Mouse (Mus musculus) embryo, embryonic 10.5 days (tissue): ENCODE data around the gene Slc6a20b.
"Not testable (repeated sequence)": the region's sequence is repeated elsewhere in the genome, so short reads cannot be mapped to it uniquely, and the experiment has no call there.

Experiments
- DNase-seq: peaks from one replicate; pipeline ENCODE4 v3.0.0-alpha.2; 2015; ENCODE audit warnings: low spot score

Slc6a20b gene

DNA sequence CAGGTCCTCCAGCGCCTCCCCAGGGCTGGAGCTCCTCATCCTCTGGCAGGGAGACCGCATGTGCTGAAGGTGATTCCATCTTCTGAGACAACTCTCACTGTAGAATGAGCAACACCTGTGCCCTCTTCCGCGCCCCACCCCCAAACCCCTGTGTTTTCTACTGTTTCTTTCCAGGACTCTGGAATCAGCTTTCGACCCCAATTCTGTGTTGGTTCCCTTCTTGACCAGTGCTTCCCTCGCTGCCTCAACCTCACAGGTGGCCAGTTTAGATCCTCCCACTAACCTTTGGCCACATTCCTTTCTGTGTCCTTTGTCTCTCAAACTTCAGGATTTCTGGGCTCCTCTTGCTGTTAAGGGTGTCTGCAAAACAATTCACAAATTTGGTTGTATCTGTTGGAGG, at the start of gene Slc6a20b:
Gene Slc6a20b, minus strand, starts transcription at position 285 of the 400 bp plus-strand sequence.
- DNase-seq = no peak

DNA sequence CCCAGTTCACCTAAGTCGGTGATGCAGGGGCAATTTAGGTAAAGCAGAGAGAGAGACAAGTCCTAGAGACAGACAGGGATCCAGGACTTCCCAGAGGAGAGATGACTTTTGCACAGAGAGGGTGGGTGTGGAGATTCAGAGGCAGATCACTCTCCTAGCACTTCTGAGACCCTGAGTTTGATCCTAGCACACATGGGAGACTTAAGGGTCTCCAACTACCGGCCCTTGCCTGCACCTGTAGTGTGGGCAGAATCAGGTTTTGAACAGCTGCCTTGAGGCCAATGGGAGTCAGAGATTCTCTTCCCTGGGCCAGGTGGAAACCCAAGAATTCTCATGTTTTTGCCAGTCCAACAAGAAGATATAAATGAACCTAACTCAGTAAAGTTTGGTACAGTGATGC, 46.8 kb upstream of the Slc6a20b start:
- no peak for DNase-seq

DNA sequence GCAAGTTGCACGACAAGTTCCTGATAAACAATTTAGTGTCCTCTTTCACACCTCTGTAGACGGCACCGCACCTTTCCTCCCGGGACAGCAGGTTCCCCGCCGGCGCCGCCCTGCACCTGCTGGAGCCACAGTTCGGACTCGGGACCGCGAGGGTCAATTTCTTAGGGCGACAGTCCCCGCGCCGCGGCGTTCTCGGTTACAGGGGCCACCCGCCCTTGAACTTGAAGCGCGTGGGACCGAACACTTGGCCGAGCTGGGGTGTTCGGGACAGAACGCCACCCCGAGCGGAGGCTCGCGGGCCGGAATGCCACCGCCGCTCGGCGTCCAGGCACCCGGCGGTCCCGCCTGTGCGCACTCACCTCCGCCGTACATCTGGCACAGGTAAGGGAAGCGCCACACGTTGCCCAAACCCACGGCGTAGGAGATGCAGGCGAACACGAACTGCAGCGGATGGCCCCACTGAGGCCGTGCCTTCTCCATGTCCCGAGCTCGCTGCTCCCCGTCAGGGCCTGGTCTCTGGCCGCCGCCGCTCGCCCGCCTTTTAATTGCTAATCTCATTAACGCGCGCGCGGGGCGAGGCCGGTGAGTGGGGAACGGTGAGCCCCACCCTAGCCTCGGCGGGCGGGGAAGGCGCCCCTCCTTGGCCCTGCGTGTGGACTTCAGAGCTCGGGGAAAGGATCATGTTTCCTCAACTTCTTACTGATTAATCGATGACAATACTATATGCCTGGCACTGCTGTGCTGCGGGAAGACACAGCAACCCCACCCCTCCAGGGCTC, 46.2 kb upstream of the Slc6a20b start, which contains the start of the genes Ccr9 and Slc6a20a:
Gene Ccr9, plus strand, starts transcription at position 113 of the 779 bp plus-strand sequence.
Gene Slc6a20a, minus strand, starts transcription at position 559 of the 779 bp plus-strand sequence.
- DNase-seq = peak; percentile 39

DNA sequence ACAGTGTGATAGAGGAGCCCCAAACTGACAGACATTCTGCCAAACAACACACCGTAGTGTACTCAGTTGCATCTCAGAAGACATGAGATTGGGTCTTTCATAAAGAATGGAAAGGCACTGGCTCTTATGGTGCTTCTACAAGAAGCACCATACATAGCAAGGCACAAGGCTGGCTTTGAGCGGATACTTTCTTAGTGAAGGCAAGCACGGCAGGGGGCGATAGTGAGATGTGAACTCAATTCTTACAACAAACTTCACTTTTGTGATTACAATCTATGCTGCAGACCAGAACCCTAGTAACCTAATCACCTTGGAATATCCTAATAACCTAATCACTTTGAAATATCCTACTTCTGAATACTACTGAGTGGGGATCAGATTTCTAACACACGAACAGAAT, 33.3 kb upstream of the Slc6a20b start:
- DNase-seq = peak; percentile 71

DNA sequence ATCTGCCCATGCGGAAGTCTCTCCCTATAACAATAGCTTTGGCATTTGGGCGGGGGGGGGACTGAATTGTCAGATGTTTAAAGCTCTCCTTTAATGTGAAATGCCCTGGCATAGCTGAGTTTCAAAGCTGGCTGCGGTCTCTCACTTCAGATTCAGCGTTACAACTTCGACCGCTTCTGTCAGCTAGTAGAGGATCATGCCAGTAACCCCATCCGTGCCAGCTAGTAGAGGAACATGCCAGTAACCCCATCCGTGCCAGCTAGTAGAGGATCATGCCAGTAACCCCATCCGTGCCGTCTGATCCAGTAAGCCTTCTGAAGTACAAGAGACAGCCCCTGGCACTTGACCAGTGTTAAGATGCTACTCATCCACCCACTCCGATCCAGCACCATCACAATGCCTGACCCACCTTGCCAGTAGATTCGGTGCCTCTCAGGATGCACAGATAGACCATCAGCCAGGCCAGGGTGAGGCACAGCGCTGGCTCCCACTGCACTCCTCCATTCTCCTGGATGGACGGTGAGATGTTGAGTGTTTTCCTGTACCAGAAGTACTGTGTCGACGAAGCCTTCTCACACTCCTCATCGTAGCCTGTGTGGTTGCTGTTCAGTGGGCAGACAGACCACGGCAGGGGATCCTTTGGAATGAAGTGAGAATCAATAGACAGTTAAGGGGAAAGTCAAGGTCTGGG, 27.8 kb upstream of the Slc6a20b start:
- DNase-seq = not testable (repeated sequence)

DNA sequence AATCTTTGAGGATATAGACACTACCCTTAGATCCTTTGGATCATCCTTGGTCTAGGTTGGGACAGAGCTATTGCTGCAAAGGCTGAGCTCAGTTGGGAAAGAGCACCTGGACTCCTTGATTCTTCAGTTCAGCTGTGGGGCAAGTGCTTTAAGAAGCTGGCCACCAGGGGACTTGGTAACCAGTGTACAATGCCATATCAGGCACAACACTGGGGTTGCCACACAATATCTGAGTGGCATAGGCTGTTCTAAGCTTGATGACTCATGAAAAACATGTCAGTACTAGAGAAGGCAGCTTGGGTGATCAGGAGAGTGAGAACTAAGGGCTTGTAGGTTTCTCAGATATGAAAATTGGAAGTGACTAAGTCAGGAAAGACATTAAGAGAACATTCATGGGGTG, 26.6 kb upstream of the Slc6a20b start:
- no peak for DNase-seq

DNA sequence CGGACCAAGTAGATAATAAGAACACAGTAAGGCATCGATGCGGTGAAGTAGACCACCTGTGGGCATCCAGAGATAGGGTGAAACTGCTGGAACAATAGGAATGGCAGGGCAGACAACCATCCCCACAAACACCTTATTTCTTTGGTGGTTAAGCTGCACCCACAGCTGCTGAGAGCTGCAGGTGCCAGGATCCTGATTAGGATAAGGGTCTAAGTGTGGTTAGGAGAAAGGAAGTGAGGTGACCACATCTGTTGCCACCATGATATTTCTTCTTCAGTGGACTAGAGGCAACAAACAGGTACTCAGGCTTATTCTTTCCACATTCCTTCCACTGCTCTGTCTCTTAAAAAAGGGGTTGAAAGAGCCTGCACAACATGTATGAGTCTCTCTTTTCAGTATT, 25.1 kb upstream of the Slc6a20b start:
- no peak for DNase-seq

DNA sequence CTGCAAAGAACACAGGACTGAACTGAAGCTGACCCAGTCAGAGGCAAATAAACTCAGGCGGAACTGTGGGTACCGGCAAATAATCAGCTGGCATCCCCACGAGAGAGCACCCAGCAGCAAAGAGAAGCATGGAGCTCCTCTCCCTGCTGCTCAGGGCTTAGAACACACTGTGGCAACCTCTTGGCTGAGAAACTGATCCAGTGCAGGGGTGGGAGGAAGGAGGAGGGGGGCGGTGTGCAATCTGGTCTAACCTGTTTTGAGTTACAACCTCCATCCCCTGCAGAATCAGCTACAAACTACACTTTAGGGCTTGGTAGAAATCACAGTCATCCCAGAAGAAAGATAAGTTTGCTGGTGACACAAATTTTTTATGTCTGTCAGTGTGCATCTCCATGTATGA, 19.0 kb upstream of the Slc6a20b start:
- no peak for DNase-seq

DNA sequence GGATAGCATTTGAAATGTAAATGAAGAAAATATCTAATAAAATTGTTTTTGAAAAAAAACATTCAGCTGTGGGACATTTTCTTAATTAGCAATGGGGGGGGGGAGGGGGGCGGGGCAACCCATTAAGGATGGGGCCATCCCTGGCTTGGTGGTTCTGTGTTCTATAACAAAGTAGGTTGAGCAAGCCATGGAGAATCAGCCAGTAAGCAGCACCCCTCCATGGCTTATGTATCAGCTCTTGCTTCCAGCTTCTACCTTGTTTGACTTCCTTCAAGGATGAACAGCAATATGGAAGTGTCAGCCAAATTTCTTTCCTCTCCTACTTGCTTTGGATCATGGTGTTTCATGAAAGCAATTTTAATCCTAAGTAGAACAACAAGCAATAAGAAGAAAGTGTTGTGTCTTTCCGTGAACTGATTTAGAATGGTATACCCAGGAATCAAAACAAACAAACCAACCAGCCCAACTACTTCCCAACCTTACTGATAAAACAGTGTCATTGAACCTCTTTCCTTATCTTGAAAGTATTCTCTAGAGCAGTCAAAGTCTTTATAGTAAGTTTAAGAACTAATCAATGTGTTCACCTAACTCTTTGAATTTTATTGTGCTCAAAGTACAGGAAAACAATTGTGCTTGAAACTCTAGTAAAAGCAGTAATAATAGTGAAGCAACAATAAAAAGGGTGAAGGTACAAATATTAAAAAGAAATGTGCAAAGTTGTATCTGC, 17.6 kb upstream of the Slc6a20b start:
- DNase-seq = no peak

DNA sequence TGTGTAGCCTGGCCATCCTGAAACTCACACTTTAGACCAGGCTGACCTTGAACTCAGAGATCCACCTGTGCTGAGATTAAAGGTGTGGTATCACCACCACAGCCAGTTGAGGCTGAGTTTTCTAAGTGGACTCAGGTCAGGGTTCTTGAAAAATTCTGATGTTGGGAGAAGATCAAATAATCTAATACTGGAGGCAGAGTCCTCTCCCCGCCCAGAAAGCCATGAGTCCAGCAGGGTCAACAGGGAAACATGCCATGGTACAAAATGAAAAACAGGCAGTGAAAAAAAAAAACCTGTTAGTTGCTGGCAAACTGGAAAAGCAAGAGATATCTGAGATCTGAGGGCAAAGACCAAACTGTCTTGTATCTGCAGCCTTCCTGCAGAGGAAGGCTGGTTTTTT, 7.7 kb upstream of the Slc6a20b start:
- no peak for DNase-seq

DNA sequence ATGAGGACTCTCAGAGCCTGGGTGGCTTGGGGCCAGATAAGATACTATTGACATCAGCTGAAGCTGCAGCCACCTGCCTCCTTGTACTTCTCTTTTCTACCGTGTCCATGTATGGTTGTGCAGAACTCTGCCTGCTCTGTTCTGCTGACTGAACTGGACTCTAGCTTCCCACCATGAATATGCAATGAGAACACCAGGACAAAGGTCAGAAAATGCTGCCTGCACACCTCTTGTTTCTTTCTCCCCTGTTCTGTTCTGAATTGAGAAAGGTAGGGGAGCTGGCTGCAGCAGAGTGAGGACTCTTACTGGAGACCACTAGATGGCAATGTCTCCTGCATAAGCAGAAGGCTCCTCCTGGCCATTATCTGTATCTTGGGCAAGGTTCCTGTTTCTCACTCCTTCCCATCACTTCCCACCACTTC, 6.3 kb upstream of the Slc6a20b start:
- peak; percentile 59 for DNase-seq

DNA sequence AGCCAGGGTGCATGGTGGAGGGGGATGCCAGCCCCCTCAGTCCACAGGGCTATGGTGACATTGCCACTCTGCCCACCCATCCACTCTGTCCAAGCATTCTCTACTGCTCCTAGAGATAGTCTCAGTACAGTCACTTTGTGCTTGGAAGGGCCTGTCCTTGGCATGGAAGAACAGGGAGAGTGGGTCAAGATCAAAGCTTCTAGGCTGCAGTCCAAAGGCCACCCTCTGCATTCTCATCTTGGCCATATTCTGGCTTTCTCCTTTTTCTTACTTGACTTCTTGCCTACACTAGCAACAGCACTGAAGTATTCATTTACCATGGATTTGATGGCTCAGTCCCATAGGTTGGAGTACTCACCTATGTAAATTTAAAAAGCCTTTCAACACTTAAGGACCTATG, 5.9 kb upstream of the Slc6a20b start:
- DNase-seq = no peak

DNA sequence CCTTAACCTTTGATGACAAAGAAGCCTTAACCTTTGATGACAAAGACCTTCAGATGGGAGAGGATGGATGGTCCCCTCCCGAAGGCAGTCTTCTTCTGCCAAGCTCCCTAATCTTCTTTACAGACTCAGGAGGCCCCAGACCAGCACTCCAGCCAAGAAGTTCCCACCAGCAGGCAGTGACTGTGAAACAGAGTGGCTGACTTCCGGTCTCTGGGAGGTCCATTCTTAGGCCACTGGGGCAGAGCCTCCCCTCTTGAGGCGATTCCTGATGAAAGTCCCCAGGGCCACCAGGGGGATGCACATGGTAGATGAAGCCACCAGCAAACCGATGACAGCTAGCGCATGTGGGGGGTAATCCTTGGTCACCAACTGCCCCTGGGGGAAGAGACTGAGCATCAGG, 4.4 kb upstream of the Slc6a20b start:
- DNase-seq = no peak

DNA sequence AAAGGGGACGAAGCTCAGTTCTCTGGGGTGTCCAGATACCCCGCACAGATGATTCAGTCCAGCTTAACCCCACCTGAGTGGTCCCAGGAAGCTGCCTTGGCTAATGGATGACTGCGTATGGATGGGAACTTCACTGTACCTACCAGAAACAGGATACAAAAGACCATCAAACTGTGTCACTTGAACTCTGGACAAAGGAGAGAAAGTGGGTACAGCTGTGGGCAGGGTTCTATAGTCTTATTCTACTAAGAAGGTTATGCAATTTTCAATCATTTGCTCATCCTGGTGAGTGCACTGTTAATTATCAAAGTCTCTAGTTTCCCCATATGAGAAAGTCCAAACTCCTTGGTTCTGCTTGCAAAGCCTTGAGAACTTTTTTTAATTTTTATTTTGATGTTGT, 628 bp upstream of the Slc6a20b start:
- no peak for DNase-seq

DNA sequence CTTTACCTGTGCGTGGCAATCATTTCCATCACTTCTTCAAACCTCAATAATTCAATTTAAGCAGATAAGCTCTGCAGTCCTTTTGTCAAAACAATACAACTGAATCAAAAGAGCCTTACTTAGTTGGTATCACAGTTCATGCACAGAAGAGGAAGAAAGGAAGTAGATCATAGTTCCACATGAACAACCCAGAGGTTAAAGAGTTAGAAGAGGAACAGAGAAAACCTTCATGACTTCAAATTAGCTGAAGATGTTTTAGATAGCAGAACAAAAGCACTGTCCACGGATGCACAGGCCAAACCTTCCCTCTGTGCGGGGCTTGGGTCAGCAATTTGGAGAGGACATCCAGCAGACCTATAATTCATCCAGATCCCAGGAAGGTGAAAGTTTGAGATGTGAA, 699 bp downstream of the Slc6a20b start:
- no peak for DNase-seq

DNA sequence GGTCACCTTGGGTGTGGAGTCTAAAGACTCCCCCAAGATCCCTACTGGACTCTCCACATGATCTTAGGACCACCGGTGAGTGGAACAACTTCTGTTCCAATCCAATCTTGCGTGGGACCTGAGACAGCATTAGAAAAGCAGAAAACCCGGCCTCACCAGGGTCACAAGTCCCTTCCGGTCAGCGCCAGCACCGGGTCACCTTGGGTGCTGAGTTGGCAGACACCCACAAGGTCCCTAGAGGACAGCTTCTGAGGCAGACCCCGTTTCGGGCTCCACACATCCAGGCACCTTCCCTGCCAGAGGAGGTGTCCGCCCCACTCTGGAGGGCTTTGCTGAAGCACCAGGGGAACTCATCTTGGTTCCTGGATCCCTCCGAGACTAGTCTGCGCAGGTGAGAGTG, 6.5 kb downstream of the Slc6a20b start:
- no peak for DNase-seq

DNA sequence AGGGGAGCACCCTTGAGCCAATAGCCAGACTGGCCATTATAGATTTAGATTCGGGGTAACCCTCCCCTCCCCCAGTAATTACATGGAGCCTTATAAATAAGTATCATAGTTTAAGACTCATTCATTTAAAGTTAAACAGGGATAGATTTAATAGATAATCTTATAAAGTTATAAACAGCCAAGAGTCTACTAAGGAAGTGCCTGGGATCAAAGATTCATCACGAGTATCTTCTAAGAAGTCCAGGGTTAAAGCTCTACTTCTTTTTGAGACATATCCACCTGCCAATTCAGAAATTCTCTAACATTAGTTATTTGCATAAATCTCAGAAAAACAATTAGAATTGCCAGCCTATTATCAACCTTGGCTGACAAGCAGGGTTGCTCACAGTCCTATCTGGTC, 7.6 kb downstream of the Slc6a20b start:
- DNase-seq = no peak

DNA sequence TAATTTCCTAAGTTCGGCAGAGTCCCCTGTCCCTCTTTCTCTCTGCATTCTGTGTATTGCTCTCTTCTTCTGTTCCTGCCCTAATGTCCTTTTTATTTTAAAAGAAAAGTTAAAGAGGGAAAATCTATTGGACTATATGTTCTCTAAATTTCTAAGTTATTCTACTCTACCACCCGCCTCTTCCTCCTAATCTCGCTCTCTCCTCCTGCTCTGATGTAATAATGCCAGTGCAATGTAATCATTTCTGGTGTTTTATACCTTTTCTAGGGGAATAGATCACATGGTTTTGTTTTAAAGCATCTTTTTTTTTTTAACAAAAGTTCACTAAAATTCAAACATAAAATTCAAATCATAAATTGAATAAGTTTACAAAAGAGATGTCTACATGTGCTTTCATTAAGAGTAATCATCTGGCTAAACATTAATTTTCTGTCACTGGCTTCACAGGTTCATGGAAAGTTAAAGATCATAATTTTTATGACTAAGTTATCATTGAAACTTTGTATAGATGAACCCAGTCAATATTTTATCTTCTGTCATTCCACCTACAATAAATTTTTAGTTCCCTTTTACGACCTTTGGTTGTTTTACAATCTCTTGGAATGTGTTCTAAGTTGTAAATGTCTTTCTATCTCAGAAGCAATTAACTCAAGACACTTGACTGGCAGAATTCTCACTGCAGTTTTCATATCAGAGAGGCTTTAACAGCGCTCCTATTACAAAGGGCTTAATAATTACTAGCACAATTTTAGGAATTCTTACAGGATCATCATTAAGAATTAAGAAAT, 11.9 kb downstream of the Slc6a20b start:
- no peak for DNase-seq

DNA sequence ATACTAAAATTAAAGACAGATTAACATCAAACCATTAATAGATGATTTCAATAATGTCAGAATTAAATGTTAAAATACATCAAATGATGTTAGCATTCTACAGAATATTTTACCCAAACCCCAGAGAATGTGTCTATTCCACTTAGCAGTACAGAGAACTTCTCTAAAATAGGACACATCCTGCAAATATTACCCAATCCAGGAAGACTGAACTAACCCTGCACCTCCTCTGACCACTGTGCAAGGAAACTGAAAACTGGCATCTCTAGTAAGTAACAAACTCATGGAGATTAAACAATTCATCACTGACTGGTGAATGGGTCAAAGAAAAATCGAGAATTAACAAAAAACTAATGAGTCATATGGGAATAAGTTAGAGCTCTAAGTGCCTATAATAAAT, 30.8 kb downstream of the Slc6a20b start:
- no peak for DNase-seq

DNA sequence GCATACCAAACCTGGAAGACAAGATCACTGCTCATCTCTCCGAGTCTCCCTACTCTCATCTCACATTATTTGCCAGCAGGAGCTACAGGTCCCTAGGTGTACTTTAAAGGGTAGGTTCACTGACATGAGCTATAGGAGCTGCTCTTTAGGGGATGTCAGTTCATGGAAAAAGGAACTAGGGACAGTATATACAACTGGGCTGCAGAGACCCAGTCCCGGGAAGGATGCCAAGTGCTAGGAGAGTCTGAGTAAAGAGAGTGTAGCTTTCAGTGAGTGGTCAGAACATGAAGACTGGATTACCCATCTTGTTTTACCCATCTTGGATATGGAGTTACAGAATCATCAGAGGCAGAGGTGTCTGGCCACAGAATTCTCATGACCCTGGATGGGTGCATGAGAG, 35.0 kb downstream of the Slc6a20b start:
- DNase-seq = no peak

DNA sequence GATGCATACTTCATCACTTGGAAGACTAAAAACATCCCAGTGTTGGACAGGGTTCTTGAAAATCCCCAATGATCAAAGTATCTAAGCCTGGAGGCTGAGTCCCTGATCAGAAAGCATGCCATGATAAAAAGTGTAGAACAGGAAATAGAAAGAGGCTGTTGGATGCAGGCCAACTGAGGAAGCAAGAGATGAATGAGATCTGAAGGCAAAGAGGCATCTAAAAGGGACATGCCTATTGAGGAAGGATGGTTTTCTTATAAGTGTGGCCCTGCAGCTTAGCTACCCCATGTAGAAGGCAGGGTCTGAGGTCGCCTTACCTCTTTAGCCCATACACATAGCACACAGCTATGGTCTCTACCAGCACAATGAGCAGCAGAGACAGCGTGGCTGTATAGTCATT, 35.5 kb downstream of the Slc6a20b start:
- DNase-seq = no peak

DNA sequence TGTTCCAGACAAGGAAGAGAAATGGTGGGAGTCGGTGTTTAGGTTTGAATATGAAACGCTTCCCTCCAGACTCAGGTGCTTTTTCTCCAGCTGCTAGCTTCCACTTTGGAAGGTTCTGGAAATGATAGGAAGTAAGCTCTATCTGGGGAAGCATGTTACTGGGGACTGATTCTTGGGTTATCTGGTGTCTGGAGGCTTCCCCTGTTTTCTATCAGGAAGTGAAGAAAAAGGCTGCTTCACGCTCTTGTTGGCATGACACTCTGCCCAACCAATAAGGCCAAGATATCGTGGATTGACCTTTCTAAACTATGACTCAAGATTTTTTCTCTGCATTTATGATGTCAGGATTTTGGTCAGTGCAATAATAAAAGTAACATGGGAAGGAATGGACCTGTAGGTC, 37.2 kb downstream of the Slc6a20b start:
- no peak for DNase-seq
